Mouse (Mus musculus) v-Abl transformed pro-B cells (cell line): ENCODE data around the gene Dapk2.

Source experiments
- in situ Hi-C, 2 experiments: fragments of 400-800 bp; cut with MboI; formaldehyde crosslinking; loops; one replicate each; pipeline ENCODE4 v1.15.1; 2025; ENCODE audit not compliant: unreplicated experiment in 2 of 2

Dapk2 gene

DNA sequence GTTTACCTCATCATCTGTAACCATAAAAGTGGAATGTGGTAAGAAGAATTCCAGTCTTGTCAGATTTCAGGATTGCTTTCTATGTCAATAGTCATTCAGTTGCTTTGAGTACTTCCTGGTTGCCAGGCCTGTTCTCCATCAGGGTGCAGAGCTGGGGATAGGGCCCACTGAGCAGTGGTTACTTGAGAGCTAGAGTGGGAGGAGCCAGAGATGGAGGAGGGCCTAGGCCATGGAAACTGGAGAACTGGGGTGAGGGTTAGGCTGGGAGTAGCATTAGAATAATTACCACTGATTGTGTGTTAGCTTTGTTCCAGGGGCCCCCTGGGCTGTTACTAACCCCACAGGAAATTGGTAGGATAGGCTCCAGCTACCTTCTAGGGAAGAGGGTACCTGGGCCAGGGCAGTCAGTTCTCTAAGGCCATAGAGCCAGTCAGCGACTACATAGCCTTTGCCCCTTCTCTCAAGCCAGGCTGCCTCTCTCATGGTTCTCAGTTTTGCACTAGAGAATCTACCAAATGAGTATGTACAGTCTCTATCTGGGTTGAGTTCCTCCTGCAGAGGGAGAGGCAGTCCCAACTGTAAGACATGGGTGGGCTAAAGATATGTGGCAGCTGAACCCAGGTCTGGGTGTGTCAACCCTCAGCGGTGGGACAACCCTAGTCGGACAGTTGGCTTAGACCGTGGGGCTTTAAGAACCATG, 23.3 kb downstream of the Dapk2 start:
- in situ Hi-C loops = no loop called here

DNA sequence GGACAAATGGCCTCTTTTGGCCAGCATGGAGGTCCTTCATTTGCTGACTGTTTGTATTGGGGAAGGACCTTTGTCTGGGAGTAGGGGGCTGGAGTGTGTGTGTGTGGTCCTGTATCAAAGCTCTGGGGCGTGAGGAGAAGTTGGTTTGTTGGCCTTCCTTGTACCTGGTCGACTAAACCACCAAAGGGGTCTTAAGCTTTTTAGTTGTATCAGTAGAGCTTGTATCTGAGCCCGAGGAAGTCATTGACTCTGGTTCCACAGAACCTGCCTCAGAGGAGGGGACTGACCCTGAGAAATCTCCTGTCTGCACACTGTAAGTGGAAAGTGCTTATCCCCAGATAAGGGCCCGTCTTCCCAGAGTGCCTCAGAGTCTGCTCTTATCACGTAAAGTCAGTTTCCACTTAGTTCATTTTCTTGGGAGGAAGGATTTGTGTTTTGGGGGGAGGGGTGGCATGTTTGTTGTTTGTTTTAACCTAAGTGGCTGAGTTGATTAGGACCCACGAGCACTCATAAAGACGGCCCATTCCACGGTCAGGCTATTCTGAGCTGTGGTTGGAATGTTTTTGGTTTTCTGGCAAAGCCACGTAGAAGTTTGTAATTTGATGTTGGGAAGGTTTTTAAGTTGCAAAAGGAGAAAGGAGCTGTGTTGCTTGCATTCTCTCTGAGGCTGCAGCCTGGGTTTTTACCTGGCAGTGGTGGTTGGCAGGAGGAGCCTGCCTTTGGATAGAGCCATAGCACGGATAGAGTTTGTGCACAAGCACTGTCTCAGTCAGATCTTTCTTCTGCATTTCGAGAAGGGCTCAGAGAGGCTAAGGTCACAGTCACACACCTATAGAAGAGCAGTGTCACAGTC, 24.0 kb downstream of the Dapk2 start:
- in situ Hi-C loops = no loop called here

DNA sequence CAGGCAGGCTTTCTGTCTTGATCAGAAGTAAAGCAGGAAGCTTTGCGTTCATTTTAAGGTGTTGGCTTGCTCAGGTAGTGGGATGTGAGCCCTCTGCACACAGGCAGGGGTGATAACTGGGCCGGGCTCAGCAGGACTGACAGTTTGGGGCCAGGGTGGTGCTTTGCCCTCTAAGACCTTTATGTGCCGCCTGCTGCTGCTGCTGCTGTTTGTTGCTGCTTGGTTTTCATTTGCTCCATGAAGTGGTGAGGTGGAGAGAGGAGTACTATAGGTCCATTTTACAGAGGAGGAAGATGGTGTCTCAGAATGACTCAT, 24.6 kb downstream of the Dapk2 start:
- in situ Hi-C loops = no loop called here

DNA sequence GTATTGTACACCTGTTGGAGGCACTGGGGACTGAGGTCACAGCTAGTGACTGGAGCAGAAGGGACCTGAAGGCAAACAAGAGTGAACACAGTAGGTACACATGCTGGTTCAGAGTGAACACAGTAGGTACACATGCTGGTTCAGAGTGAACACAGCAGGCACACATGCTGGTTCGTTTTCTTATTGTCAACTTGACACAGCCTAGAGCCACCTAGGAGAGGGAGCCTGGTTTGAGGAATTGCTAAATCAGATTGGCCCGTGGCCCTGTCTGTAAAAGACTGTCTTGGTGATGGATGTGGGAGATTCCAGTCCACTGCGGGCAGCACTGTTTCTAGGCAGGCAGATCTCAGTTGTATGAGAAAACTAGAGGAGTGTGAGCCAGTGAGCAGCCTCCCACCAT, 25.0 kb downstream of the Dapk2 start:
- in situ Hi-C loops = no loop called here

DNA sequence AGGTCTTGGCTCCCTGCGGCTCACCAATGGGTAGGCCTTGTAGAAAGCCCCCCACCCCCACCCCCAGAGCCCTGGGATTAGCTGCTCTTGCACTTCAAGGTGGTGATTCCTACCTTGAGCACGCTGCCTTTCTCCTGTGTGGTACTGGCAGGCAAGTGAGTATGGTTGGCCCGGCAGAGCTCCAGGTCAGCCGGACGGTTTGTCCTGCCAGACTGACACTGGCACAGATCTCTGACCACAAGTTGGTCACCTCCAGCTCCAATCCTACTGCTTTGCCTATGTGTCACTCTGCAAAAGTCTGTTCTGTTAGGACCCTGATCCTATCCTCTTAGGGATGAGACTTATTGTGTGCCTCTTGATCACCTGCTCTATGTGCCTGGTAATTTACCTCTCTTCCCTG, 26.5 kb downstream of the Dapk2 start:
- in situ Hi-C loops = no loop called here

DNA sequence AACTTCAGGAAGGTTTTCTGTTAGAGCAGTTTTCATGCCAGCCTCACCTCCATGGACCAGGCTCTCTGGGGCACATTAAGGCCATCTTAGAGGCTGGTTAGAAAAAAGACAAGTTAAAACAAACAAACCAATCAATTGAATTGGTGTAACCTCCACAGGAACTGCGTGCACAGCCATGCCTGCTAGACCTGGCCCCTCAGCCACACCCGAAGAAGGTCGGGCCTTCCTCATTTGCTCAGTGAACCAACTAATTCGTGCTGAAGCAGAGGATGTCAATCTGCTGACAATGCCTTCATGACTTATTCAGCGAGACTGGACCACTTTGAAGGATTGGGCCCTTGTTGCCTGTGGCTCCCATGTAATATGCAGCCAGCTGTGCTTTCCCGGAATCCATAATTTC, 28.4 kb downstream of the Dapk2 start:
- in situ Hi-C loops = no loop called here

DNA sequence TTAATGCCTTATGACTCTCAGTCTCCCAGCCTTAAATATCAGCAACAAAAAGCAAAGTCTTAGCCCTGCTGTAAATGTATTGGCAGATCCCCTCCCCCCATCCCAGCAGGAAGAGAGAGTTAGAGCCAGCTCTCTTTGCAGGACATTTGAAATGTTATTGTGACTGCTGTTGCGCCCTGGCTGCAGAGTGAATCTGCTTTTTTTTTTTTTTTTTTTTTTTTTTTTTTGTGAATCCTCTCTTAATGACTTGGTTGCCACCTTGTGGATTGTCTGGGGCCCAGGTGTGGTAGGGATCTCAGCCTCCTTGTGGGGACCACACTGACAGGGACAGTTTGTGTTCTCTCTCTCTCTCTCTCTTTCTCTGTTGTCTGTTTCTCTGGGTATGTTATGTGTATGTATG, 31.0 kb downstream of the Dapk2 start:
- in situ Hi-C loops = no loop called here

DNA sequence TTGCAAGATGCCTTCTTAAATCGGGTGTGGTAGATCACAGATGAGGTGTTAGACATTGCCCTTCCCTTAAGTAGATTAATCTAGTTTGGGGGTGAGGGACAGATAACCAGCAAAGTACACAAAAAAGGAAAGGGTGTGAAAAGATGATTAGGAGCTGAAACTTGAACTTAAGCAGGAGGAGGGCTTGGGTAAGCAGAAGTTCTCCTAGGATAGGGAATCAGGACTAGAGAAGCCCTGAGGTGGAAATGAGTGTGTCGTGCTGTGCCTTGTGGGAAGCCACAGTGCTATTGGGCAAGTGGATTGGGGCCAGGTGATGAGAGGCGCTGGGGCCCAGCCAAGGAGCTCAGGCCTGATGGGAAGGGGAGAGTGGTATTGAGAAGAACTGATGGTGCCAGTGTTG, 36.0 kb downstream of the Dapk2 start:
- in situ Hi-C loops = no loop called here

DNA sequence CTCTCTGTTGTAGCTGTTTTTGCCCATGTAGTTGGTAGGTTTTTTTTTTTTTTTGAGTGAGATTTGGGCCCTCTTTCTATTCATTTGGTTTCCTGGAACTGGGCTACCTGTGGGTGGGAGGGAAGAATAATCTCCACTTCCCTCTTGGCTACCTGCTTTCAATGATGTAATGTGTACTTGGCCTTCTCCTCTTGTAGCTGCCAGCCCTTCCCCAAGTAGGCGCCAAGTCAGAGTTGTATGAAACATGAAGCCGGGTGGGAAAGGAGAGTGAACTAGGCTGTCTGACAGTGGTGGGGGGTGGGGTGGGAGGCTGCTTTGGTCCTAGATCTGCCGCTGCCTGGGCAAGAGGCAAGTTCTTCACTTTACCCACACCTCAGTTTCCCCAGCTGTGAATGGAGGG, 38.5 kb downstream of the Dapk2 start:
- in situ Hi-C loops = no loop called here

DNA sequence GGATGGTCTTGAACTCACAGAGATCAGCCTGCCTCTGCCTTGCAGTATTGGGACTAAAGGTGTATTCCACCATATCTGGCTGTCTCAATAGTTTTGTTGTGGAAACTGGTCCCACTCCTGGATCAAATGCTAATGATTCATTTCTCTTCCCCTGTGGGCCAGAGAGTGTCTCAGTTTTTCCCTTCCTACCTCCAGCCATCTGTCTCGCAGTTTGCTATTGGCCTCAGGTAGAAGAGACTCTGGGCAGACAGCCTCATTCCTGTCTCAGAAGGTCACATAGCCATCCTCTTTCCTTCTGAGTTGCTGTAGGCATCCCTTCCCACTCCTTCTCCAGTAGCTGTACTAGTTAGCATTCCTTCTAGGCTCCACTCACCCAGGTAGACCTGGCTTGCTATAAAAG, 40.5 kb downstream of the Dapk2 start:
- in situ Hi-C loops = no loop called here

DNA sequence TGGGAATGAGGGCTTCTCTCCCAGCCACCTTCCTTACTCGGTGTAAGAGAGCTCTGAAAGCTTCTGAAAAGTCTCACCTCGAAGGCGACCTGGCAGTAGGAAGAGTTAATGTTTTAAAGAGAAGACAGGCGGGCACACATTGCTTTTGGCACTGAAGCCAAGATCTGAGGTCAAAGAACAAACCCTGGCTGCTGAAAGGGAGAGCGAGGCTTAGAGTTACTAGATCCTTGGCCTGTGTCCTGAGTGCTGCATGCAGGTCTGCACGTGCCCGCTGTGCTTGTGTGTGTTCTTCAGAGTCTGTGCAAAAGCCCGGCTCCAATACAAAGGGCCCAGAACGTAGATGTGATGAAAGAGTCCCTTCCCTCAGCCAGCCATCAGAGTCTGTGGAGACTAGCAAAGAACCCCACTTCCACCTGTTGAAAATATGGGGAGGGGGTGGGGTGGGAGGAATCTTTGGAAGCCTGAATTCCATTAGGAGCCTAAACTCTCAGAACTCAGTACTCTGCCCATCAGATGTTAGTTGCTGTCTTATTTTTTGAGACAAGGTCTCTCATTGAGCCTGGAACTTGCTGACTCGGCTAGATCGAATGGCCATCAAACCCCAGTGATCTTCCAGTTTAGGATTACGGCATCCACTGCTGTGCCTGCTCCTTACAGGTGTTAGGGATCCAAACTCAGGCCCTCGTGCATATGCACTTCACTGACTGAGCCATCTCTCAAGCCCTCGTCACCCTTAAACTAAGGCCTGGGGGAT, 41.8 kb downstream of the Dapk2 start:
- in situ Hi-C loops = no loop called here

DNA sequence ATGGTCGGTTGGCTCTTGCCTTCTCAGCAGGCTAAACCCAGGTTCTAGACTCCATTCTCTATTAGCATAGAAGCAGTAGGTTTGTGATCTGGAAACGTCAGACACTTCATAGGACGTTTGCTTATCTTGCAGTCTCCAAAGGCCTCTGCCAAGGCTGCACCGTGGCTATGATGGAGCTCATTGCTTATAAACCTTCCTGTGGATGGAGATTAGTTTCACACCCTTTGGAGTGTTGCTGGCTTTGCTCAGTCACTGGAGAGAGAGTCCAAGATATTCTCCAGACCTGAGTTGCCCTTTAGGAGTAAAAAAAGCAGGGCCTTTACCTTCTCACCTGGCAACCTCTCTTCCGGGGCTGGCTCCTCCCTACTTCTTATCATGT, 42.4 kb downstream of the Dapk2 start:
- in situ Hi-C loops = no loop called here

DNA sequence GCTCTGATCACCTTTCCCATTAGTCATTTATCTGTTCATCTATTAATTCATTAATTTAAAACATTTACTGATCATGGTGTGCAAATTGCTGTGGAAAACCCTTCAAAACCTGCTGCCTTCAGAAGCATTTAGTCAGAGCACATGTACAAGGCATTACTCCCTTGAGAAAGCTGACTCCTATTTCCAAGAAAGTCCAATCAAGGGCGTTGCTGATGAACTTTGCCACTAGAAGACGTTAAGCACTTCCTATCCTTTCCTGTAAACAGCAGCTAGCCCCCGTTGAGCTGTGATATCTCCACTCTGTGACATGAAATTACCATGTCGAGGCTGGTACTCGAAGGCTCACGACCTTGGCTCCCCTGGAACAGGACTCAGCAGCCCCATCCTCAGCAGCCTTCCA, 43.6 kb downstream of the Dapk2 start:
- in situ Hi-C loops = no loop called here

DNA sequence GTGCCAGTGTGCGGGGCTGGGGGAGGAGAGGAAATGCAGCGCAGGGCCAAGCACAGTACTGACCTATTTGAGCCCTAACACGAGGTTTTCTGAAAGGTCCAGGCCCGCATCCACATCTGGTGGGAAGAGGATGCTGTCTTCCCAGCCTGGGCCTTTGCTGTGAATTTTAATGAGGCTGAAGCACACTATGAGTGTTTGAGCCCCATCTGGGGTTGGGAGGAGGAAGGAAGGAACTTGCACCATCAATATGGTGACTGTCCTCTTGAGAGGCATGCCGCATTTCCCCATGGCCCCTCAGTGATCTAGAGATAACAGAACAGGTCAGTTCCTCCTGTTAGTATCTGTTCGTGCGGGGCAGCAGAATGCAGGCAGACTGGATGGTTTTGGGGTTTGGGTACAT, 44.4 kb downstream of the Dapk2 start:
- in situ Hi-C loops = no loop called here

DNA sequence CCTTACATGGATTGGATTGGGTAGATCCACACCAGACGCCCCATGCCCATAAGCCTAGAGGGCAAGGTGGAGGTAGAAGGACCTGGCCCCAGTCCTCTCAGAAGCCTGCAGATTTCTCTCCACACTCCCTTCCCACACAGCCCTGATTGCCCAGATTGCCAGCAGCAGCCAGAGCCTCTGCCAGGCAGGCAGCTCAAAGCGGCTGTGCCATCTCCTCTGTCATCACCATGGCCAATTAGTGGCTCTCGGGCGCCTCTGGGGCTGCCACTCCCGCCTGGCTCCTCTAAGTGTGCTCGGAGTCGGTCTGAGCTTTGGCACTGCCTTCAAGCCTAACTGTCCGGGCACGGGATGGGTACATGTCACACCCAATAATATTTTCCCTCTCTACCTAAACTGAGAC, 47.7 kb downstream of the Dapk2 start:
- in situ Hi-C loops = no loop called here

DNA sequence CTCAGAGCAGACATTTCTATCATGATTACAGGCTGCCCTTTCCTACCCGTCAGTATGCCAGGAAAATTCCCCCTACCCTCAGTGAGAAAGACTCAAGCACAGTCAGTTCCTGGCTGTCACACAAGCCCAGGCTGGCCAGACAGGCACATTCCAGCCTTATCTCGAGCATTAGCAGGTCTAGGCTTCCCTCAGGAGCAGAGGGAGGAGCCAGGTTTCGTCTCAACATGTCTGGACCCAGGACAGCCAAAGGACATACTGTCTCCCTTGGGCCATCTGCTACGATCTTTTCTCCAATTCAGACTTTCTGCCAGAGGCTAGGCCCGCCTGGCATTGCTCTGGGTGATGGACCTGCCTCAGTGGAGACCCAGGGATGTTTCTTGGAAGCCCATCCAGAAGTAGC, 48.8 kb downstream of the Dapk2 start:
- in situ Hi-C loops = no loop called here

DNA sequence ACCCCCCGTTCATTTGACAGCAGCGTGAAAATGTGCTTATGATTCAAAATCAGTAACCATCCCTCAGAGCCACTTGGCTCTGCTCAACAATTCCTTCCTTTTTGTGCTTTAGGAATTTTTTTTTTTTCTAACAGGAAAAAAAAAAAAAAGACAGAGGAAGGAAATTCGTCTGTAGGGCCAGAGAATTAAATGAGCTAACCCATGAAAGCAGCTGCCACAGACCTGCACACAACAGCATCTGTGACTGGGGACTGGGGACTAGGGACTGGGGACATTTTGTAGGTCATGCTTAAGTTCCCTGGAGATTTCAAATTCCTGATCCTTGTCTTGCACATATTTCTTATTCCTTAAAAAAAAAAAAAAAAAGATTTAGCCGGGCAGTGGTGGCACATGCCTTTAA, 53.4 kb downstream of the Dapk2 start:
- in situ Hi-C loops = no loop called here

DNA sequence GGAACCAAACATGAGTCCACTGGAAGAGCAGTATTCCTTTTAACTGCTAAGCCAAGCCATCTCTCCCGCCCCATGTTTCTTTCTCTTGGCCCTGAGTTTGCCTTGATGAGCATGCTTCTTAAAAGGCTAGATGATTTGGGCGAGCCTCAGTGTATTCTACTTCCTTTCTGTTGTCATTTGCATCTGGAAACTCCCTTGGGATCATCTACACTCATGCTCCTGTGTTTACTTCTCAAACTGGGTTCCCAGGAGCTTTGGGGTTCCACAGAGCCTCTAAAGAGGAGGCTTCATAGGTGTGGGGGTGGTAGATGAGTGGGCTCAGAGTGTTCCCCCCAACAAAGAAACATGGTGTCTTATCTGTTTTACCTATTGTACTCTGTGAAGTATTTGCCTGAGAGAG, 54.1 kb downstream of the Dapk2 start:
- in situ Hi-C loops = no loop called here

DNA sequence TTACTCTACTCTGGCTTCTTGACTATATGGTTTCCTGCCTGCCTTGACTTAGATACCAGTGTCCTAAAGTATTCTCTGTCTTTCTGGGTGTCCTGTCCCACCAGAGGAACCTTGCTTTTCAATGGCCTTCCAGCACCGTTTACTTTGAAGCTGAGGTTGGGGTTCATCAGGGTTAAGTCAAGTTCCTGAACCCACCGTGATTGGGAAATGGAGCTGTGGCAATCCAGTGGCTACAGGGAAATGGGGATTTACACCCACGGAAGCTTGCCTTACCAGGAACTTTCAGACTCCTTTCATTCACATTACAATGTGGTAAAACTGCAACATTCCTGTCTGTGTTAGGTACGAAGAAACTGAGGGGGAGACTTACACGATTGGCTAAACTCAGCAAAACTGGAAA, 54.8 kb downstream of the Dapk2 start:
- in situ Hi-C loops = no loop called here

DNA sequence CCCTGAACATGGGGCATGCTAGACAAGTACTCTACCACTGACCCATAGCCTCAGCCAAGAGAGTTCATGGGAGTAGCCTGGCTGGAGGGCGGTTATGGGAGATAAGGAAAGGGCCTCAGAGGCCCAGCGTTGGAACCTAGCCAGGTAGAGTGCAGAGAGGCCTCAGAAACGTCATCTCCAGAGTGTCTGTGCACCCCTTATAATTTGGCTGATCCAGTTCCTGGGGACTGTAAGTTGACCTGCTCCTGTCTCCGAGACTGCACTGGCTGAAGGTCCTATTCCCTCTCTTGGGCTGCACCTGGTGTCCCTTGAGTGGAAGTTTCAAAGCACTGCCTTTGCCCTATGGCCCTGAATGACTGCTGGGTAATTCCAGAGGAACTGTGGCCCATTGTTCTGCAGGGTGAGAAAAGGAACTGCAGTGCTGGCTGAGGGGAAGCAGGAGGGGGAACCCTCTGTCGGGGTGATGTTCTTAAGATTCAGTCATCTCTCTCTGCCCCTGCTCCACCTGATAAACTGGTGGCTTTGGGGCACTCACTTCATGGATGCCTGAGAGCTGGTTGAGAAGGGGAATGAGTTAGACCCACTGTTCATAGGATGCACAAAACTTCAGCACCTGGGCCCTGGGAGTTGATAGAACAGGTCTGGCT, 55.5 kb downstream of the Dapk2 start:
- in situ Hi-C loops = no loop called here

DNA sequence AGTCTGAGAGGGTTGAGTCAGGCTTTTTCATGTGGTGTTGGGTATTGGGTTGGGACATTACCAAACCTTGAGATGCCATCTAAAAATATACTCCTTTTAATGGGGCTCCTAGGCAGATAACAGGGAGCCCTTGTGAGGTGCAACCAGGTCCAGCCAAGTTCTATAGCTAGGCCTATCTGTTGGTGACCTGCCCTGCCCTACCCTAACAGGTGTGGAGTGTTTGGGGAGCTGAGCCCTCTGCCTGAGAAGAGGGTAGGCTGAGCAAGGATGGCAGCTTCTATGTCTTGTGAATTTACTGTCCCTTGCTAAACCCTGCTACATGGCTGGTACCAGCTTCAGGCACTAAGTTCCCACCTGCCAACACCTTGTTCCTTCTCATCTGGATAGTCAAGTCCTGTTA, 57.5 kb downstream of the Dapk2 start:
- in situ Hi-C loops = no loop called here
